Mouse (Mus musculus) kidney, embryonic 16.5 days (tissue): ENCODE measurements at regions not wholly inside any gene's neighbourhood (a gene's known extent, or its start where the extent isn't known, plus 50 kb on each side); places are given as distances from the start of the nearest gene placed in this dataset.

Experiments used
- ATAC-seq: fragments of 200-750 bp; cut with Nextera tagmentation; 2 replicates; pipeline ENCODE4 v1.8.0; 2017; ENCODE audit warnings: moderate TSS enrichment; ENCODE audit not compliant: low FRiP score, low TSS enrichment
- H3K27ac ChIP-seq: fragments of 300-500 bp; sonication (generic); 2 replicates; pipeline ENCODE4 v1.5.1; 2014; ENCODE audit warnings: low read length
- H3K27me3 ChIP-seq: fragments of 300-500 bp; sonication (generic); 2 replicates; pipeline ENCODE4 v1.6.1; 2014; ENCODE audit warnings: low read length, control low read depth, mixed read lengths; ENCODE audit not compliant: insufficient read depth
- H3K36me3 ChIP-seq: fragments of 300-500 bp; sonication (generic); 2 replicates; pipeline ENCODE4 v1.6.1; 2014; ENCODE audit warnings: low read length, control low read depth, mixed read lengths; ENCODE audit not compliant: insufficient read depth
- H3K4me1 ChIP-seq: fragments of 300-500 bp; sonication (generic); 2 replicates; pipeline ENCODE4 v1.6.1; 2014; ENCODE audit warnings: low read length, control low read depth, mixed read lengths; ENCODE audit not compliant: insufficient read depth
- H3K4me2 ChIP-seq: fragments of 300-500 bp; sonication (generic); replicated peaks from 2 replicates; pipeline ENCODE4 v1.6.1; 2014; ENCODE audit warnings: low read depth, low read length
- H3K4me3 ChIP-seq: fragments of 300-500 bp; sonication (generic); 2 replicates; pipeline ENCODE4 v1.5.1; 2014; ENCODE audit warnings: mild to moderate bottlenecking, low read length
- H3K9ac ChIP-seq: fragments of 300-500 bp; sonication (generic); replicated peaks from 2 replicates; pipeline ENCODE4 v1.6.1; 2014; ENCODE audit warnings: low read length
- H3K9me3 ChIP-seq: fragments of 300-500 bp; sonication (generic); 2 replicates; pipeline ENCODE4 v1.6.1; 2016; ENCODE audit warnings: low read length, control low read depth
- WGBS: fragments of 180-500 bp; shearing (Covaris S2); extraction: QIAGEN DNeasy Blood & Tissue Kit; methylation state at CpG from one replicate; pipeline ENCODE4 v1.1.7; 2014; 5-methylcytosine and 5-hydroxymethylcytosine counted together

DNA sequence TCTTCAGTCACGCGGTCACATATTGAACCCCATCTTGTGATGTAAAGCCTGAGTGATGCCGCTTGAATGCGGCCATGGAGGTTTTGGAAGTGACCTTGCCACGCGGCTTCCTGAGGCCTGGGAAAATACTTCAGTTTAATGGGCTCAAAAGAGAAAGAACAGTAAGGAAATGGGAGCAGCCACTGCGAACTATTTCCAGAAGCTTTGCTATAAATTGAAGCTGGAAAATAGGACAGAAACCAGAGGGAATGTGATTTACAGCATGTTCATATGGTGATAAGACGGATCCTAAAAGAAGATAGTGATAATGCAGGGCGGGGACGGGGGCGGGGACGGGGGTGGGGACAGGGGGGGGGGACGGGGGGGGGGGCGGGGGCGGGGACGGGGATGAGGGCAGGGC is 52.7 kb upstream of the Trpc4 start:
- H3K4me1 ChIP-seq: no peaks in the 10 kb centered on the region
- ATAC-seq: no peak
- H3K4me2 ChIP-seq: no peak overlapping the region
- H3K27me3 ChIP-seq: no peaks in the 10 kb centered on the region
- no peaks in the 10 kb centered on the region for H3K36me3 ChIP-seq
- no peak overlapping the region for H3K9ac ChIP-seq
- 82% methylated on average over 8 of the region's 16 CpGs for WGBS
- no peak overlapping the region for H3K27ac ChIP-seq
- no peaks in the 10 kb centered on the region for H3K9me3 ChIP-seq
- H3K4me3 ChIP-seq: no peak overlapping the region

DNA sequence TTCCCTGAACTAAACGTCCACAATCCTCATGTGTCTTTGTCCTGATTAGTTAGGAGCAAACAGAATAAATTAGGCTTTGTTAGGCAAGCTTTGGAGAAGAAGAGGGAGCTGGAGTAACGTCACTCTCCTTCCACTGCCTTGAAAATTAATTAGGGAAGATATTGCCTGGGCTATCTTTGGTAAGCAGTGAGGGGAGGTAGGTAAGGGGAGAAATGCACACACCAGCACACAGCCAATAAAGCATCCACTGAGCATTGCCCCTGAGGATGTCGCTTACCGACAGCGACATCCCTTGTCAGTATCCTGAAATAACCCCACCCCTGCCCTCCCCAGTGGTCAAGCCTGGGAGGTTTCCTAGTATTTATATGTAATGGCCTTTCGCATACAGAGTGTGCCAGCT is 72.2 kb upstream of the Trpc4 start:
- Histone ChIP-seq H3K27me3 (no peaks in the 10 kb centered on the region), H3K27ac (no peak overlapping the region), H3K4me1 (no peaks in the 10 kb centered on the region), H3K9ac (no peak overlapping the region), H3K9me3 (no peaks in the 10 kb centered on the region), H3K36me3 (no peaks in the 10 kb centered on the region), H3K4me3 (no peak overlapping the region), H3K4me2 (no peak overlapping the region)
- ATAC-seq: no peak
- 57% methylated on average over 6 of the region's 6 CpGs for WGBS

DNA sequence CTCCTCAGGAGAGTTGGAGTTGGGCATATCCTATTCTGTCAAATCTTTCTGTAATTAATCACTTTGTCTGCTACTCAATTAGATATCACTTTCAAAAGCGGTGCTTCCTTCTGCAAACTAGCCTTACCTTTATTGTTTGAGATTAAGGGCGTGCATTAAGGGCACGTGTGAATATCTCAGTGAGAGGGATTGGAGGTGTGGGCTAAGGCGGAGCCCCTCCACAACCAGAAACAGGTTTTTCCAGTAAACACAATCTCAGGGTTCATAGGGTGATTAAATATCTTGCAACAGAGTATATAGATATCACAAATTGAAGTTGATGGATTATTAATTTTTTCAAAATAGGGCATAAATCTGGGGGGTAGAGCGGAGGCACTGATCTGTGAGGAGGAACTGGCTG is 79.4 kb upstream of the Trpc4 start:
- no peaks in the 10 kb centered on the region for H3K9me3 ChIP-seq
- no peak for ATAC-seq
- no peak overlapping the region for H3K4me2 ChIP-seq
- no peaks in the 10 kb centered on the region for H3K36me3 ChIP-seq
- no peaks in the 10 kb centered on the region for H3K27me3 ChIP-seq
- WGBS: 71% methylated on average over 5 of the region's 5 CpGs
- H3K27ac ChIP-seq: no peak overlapping the region
- no peak overlapping the region for H3K4me3 ChIP-seq
- no peak overlapping the region for H3K9ac ChIP-seq
- no peaks in the 10 kb centered on the region for H3K4me1 ChIP-seq

DNA sequence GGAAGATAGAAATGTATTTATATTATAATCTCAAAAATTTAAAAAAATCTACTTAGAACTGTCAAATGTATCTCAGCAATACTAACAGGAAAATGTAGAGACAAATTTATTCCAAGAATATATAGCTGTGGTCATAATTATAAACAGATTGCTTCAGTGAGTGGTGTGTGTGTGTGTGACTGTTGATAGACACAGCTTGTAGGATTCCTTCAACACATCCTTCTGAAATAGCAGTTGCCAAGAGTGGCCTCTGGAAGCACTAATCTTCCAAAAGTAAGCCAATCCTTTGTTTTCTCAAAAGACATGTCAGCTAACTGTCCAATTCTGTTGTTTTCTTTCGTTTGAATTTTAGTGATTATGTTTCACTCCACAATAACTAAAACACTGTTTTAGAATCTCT is 95.2 kb upstream of the Trpc4 start:
- Histone ChIP-seq H3K27me3 (no peaks in the 10 kb centered on the region), H3K9ac (no peak overlapping the region), H3K4me1 (no peaks in the 10 kb centered on the region), H3K27ac (no peak overlapping the region), H3K4me3 (no peak overlapping the region), H3K4me2 (no peak overlapping the region), H3K36me3 (no peaks in the 10 kb centered on the region), H3K9me3 (no peaks in the 10 kb centered on the region)
- ATAC-seq: no peak
- WGBS: 50% methylated on average over 1 of the region's 1 CpGs

DNA sequence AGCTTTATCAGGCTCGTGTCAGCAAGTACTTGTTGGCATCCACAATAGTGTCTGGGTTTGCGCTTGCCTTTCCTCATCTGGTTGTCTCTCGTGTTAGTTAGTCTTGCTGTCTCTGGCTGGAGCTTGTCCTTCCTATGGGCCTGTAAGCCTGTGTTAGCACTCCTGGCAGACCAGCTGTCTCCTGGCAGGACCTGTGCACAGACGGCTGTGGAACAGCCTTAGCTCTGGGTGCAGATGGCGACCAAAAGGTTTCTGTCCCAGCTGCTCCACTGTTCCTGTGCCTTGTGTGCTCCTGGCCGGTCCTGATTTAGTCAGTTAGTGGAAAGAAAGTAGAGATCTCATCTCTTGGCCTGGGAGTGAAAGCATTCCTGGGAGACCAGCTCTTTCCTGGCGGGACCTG is 101.5 kb upstream of the Trpc4 start:
- Histone ChIP-seq H3K27me3 (no peaks in the 10 kb centered on the region), H3K4me2 (no peak overlapping the region), H3K9me3 (no peaks in the 10 kb centered on the region), H3K36me3 (no peaks in the 10 kb centered on the region), H3K4me1 (no peaks in the 10 kb centered on the region), H3K4me3 (no peak overlapping the region), H3K9ac (no peak overlapping the region), H3K27ac (no peak overlapping the region)
- 82% methylated on average over 7 of the region's 7 CpGs for WGBS
- ATAC-seq: no peak

DNA sequence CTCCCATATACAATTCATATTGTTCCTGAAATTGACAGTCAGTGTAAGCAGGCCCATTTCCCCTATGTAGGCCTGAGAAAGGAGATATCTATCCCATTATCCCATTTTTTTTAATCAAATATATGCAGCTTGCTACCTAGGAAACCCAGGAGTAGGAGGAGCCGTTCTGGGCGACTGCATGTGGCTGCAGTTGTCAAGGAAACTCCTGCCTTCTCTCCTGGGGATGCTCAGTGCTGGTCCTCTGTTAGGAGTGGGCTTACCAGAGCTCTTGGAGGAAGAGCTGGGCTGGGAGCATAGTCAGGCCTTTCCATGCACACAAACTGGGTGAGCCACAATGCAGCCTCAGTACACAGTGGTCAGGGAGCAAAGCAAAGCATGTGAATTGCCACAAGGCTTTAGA is 106.5 kb upstream of the Trpc4 start:
- Histone ChIP-seq H3K27me3 (no peaks in the 10 kb centered on the region), H3K9ac (no peak overlapping the region), H3K9me3 (no peaks in the 10 kb centered on the region), H3K4me2 (no peak overlapping the region), H3K27ac (no peak overlapping the region), H3K36me3 (no peaks in the 10 kb centered on the region), H3K4me1 (no peaks in the 10 kb centered on the region), H3K4me3 (no peak overlapping the region)
- no peak for ATAC-seq
- WGBS: 43% methylated on average over 2 of the region's 2 CpGs

DNA sequence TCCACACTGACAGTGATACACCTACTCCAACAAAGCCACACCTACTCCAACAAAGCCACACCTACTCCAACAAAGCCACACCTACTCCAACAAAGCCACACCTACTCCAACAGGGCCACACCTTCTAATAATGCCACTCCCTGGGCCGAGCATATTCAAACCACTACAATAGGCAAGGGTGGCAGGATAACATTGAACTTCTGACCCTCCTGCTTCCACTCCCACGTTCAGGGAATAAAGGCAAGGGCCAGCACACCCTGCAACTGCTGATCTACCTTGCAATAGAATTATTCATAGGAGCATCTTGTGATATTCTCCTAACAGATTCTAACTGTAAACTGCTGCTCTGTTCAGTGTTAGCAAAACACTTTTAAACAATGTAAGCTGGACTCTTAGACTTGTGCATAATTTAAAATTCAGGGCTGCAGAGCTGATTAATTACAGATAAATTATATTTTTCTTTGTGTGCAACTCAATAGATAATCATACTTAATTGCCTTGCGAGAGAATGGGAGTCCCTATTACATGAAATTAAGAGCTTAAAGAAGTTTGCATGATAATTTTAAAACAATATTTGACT is 107.7 kb upstream of the Trpc4 start:
- Histone ChIP-seq H3K36me3 (no peaks in the 10 kb centered on the region), H3K4me1 (no peaks in the 10 kb centered on the region), H3K4me2 (no peak overlapping the region), H3K9me3 (no peaks in the 10 kb centered on the region; the same call in 1 of the 2 replicates), H3K27ac (no peak overlapping the region), H3K27me3 (no peaks in the 10 kb centered on the region), H3K4me3 (no peak overlapping the region), H3K9ac (no peak overlapping the region)
- no peak for ATAC-seq
- 59% methylated on average over 3 of the region's 3 CpGs for WGBS

DNA sequence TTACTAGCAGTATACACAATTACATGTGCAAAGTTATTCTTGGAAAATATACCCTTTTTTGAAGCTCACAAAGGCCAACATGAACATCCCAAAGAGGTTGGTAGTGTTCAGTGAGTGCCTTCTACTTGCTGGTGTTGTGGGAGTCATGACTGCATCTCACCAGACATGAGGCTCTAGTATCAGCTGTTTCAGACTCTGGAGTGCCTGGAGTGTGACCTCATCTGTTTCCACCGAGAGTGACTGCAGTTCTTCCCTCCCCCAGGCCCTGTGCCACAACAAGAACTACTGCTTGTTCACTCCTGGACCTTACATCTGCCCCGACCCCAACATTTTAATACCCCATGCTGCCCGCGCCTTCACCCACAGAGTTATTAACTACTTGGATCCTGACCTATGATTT is 128.5 kb upstream of the Trpc4 start:
- H3K36me3 ChIP-seq: no peaks in the 10 kb centered on the region
- H3K27ac ChIP-seq: no peak overlapping the region
- H3K4me2 ChIP-seq: no peak overlapping the region
- H3K27me3 ChIP-seq: no peaks in the 10 kb centered on the region
- WGBS: 42% methylated on average over 4 of the region's 4 CpGs
- peak; percentile 46; the same call in 1 of the 2 replicates for ATAC-seq
- H3K4me1 ChIP-seq: no peaks in the 10 kb centered on the region
- H3K4me3 ChIP-seq: no peak overlapping the region
- H3K9ac ChIP-seq: no peak overlapping the region
- no peaks in the 10 kb centered on the region for H3K9me3 ChIP-seq

DNA sequence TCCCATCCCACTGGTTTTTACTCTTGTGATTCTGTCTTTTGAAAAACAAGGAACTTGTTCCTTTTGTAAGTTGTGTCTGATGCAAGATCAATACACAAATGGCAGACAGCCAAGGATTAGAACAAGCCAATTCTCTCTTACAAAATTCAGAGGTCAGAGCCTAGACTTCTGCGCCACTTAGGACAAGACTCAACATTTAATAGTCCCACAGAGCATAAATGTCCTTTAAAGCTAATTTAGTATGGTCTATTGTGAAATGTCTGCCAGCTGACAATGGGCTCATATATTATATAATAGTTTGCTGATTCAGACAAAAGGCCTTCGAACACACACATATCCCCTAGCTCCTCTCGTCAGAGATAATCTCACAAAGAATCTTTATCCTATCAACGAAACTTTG is 135.6 kb upstream of the Trpc4 start:
- Histone ChIP-seq H3K4me2 (no peak overlapping the region), H3K9ac (no peak overlapping the region), H3K36me3 (no peaks in the 10 kb centered on the region), H3K4me3 (no peak overlapping the region), H3K4me1 (no peaks in the 10 kb centered on the region), H3K27me3 (no peaks in the 10 kb centered on the region), H3K27ac (no peak overlapping the region), H3K9me3 (no peaks in the 10 kb centered on the region)
- ATAC-seq: no peak
- 73% methylated on average over 4 of the region's 4 CpGs for WGBS

DNA sequence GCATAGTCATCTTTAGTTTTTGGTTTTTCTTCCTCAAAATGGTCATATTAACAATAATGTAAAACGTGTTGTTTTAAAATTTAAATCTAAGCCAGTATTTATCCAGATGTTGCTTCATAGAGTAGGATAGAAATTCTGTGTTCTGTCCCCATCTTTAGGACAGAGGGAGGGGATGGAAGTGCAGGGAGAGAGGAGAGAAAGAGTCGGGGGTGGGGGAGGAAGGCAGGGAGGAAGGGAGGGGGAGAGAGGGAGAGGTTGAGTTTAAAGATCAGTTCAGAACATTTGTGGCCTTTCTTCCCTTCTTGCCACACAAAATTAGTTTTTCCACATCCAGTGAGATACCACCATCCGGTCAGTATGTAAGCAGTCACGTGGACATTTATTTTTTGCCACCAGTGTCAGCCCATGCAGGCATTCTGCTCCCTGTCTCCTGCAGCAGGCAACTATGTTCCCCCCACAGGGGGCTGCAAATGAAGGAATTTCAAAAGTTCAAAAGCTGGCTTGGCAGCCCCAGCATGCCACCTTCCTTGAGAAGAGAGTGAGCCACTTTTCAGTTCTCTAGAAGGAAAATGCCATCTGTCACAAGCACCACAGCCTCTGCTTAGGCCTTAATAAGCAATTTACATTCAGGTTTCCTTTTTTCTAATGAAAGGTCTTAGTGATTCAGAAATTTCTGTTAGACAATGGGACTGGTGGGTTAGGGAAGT is 137.7 kb upstream of the Trpc4 start:
- H3K27ac ChIP-seq: no peak overlapping the region
- H3K36me3 ChIP-seq: no peaks in the 10 kb centered on the region
- 34% methylated on average over 4 of the region's 4 CpGs for WGBS

More for the DNA sequence above, 137.7 kb upstream of the Trpc4 start:
- no peaks in the 10 kb centered on the region for H3K27me3 ChIP-seq
- H3K9ac ChIP-seq: no peak overlapping the region
- no peaks in the 10 kb centered on the region for H3K4me1 ChIP-seq
- H3K4me2 ChIP-seq: no peak overlapping the region
- H3K4me3 ChIP-seq: no peak overlapping the region
- no peak for ATAC-seq
- no peaks in the 10 kb centered on the region for H3K9me3 ChIP-seq
